Mouse (Mus musculus): ENCODE measurements around the gene Car4. TPM values are rescaled to one million over a fixed set of nuclear protein-coding genes. Genes with fewer than 3 reads are reported as not detected.
A peak's percentile ranks its signal among the peaks of the same experiment; 100 is the strongest.

The Car4 gene
- total RNA-seq (2021): 1 to 10 TPM; 3.5 to 4.9 TPM
- long read RNA-seq, experiment 1, partial matches to known transcripts: 0 of 3 reads
- long read RNA-seq, experiment 1, other reads (novel, unspliced or antisense): 0 of 3 reads
- long read RNA-seq, experiment 2, transcript Car4-201 (8 exons, 1,256 nt): major isoform, 7 of 8 reads
- long read RNA-seq, experiment 2, partial matches to known transcripts: 1 of 8 reads
- long read RNA-seq, experiment 2, other reads (novel, unspliced or antisense): 0 of 8 reads

DNA sequence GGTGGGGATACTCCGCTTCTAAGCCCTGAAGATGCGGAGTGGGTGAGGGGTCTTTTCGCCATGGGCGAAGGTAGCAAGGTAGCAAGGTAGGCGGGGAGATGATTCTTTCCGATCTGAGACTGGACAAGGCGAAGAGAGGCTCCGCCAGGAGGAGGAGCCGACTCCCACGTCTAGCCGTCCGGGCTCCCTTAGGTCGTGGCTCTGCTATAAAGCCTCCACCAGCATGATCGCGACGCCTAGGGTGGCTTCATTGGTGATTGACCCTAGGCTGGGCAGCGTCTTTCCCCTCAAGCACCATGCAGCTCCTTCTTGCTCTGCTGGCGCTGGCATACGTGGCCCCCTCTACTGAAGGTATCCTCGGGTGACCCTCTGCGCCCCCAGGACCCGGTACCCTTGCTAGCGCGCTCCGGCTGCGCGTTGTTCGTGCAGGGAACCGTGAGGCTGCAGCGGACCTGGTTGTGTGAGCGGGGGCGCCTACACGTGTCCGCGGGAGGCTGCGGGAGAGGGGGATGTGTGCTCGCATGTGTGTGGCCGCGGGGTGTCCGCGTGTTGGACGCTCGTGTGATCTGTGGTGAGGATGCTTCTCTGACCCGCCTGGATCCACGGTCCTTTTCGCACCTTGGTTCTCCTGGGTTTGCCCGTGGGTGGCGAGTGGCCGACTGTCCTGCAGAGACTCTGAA is at the start of gene Car4:
Gene Car4 (plus strand): TSS at position 196 of the 680 bp plus-strand sequence.
- DNase-seq (ENCODE audit: low spot score in 2 of 2): no peak

GRCm38 (mm10) chr11:84908480-84908879 is 49.1 kb upstream of the Car4 start:
- no peak for DNase-seq (ENCODE audit: low spot score in 2 of 2)

- DNase-seq (ENCODE audit: low spot score in 2 of 2): no peak
Measured at GRCm38 (mm10) chr11:84910411-84910810, 47.2 kb upstream of the Car4 start.

GRCm38 (mm10) chr11:84914673-84915072 is 42.9 kb upstream of the Car4 start:
- no peak for DNase-seq (ENCODE audit: low spot score in 2 of 2)

GRCm38 (mm10) chr11:84916053-84916702 is 41.4 kb upstream of the Car4 start, which contains the start of gene Znhit3:
Gene Znhit3, minus strand, starts transcription at chr11:84916366.
- peak; percentile 66 to 70 for DNase-seq (ENCODE audit: low spot score in 2 of 2)

GRCm38 (mm10) chr11:84916703-84917300 is 40.8 kb upstream of the Car4 start:
- DNase-seq (ENCODE audit: low spot score in 2 of 2): no peak

GRCm38 (mm10) chr11:84918425-84918824 is 39.2 kb upstream of the Car4 start:
- peak; percentile 81 to 86 for DNase-seq (ENCODE audit: low spot score in 2 of 2)

- peak; percentile 8 to 43 for DNase-seq (ENCODE audit: low spot score in 2 of 2)
Measured at GRCm38 (mm10) chr11:84919276-84919675, 38.3 kb upstream of the Car4 start.

DNA sequence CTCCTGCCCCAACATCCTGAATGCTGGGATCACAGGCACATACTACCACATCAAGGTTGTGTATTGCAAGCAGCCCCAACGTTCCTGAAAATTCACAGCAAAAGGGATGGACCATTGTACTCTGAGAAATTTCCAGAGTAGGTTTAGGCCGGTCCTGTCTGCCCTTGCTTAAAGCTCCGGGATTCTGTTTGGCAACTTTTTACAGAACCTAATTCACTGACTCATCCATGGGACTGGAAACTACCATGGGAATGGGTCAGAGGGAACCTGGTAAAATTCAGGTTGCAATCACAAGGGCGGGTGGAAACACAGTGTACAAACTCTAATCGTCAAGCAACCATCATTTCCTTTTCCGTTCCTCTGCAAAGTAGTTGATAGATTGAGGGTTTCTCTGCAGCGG is 37.6 kb upstream of the Car4 start:
- DNase-seq (ENCODE audit: low spot score in 2 of 2): no peak

- DNase-seq (ENCODE audit: low spot score in 2 of 2): no peak
Measured at GRCm38 (mm10) chr11:84920981-84921380, 36.6 kb upstream of the Car4 start.

DNA sequence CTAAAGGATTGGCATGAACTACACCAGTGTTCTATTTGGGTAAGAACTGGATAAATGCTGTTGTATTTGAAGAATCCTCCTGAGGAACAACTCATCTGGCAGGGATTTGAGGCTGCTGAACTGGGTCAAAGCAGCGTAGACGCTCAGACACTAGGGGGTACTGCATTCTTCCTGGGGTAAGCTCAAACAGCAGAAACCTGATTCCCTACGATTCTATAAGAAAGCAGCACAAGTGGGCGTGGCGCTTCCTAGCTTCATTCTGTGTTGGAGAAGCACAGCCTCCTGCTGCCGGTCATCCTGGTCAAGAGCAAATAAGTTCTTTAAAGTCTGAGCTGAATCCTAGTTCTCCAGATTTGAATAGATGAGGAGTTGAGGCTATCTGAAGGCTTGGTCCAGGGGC is 25.3 kb upstream of the Car4 start:
- DNase-seq (ENCODE audit: low spot score in 2 of 2): no peak

- no peak for DNase-seq (ENCODE audit: low spot score in 2 of 2)
Measured at GRCm38 (mm10) chr11:84939508-84940053, 18.0 kb upstream of the Car4 start.

DNA sequence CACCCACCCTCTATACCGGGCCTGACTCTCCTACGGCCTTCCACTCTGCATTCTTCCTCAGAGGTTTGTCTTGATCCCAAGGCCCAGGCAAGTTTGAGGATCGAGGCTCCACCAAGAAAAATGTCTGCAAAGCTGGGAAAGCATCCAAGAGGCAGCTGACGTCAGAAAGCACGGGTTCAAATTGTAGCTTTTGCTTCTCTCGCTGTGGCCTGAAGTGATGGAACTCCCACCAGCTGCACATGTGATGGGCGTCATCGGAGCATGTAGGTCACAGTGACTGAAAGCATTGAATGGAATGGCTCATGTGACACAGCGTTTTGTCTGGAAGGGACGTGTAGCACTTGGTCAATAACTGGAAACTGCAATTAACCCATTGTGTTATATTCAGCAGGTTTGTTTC is 17.4 kb upstream of the Car4 start:
- DNase-seq (ENCODE audit: low spot score in 2 of 2): no peak

DNA sequence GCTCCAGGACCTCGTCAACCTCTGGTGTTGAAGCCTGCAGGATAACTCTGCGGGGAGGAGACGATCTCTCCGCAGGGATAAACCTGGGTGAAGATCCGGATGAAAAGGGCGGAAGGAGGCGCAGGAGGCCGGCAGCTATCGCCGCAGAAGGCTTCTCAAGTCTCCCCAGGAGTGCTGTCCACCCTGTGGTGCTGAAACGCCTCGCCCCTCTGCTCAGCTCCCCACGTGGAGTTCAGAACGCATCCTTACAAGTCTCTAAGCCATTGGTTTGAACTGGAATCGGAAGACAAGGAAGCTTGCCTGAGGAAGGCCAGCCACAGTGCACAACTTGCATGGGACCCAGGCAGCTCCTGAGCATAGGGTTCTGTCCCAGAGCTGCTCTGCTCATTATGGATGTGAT is 13.6 kb upstream of the Car4 start:
- peak; percentile 35 to 47 for DNase-seq (ENCODE audit: low spot score in 2 of 2)

DNA sequence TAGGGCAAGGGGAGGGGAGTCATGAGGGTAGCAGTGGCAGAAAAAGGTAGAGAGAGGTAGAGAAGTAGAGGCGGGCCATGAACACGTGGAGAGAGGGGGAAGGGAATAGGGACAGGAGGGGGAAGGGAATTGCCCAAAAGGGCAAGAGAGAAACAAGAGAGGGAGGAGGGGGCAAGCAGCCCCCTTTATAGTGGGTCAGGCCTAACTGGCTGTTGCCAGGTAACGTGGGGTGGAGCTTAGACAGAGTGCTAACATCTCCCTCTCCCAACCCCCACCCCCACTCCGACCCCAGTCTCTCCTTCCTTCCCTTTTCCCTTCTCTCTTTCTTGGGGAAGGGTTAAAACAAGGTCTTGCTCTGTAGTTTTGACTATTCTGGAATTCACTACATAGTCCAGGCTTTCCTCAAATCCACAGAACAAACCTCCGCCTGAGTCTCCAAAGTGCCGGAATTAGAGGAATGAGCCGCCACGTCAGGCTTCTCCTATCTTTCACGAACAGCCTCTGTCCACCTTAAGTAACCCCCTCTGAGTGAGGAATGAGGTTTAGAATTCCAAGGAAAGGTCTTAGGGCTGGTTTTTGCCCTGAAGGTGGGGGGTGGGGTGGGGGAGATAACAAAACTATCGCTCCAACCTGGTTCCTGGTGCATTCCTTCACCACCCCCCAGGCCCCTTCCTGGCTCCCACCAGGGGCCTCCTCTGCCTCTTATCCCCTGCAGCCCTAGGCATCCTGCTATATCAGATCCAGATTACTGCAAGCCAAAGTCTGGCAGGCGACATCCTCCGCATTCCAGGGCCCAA is 12.7 kb upstream of the Car4 start:
- DNase-seq (ENCODE audit: low spot score in 2 of 2): no peak

GRCm38 (mm10) chr11:84945841-84946240 is 11.7 kb upstream of the Car4 start:
- no peak for DNase-seq (ENCODE audit: low spot score in 2 of 2)

GRCm38 (mm10) chr11:84947206-84947605 is 10.4 kb upstream of the Car4 start:
- DNase-seq (ENCODE audit: low spot score in 2 of 2): no peak

- no peak for DNase-seq (ENCODE audit: low spot score in 2 of 2)
Measured at GRCm38 (mm10) chr11:84948114-84948513, 9.5 kb upstream of the Car4 start.

DNA sequence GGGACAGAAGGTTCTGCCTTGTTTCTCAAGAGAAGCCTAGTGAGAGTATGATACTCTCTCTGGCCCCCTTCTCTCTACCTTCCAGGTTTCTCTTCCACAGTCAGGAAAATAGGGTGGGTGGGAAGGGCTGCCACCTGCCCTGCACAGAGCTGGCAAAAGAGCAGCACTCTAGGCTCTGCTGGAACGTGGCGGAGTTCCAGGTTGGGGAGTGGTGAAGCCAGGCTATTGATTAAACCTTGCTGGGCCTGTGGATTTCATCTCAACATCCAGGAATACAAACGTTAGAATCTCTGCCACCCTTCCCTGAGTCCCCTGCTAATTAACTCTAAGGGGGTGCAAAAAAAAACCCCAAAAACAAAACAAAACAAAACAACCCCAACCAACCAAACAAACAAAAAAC is 9.1 kb upstream of the Car4 start:
- no peak for DNase-seq (ENCODE audit: low spot score in 2 of 2)

GRCm38 (mm10) chr11:84952611-84953010 is 5.0 kb upstream of the Car4 start:
- DNase-seq (ENCODE audit: low spot score in 2 of 2): no peak

DNA sequence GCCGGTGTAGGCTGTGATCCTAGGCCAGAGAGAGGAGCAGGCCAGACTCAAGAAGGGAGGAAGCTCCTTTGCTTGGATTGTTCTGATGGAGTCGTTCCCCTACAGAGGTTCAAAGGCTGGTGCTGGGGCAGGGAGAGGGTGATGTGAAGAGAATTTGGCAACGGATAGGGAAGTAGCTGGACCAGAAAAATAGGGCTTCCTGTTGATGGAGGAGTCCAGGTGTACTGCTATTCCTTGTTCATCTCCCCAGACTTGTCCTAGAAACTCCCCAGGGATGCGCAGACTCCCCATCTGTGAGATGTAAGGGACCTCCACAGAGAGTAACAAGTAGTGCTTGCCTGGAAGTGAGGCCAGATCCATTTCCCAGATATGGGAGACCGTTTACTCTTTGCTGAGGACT is 1.2 kb upstream of the Car4 start:
- DNase-seq (ENCODE audit: low spot score in 2 of 2): no peak
